ENCODE assay signal across 25 mouse cellular contexts in genomic region chr12:11286382-11286781, GRCm38 (mm10). TPM values are rescaled to one million over a fixed set of nuclear protein-coding genes. Genes with fewer than 3 reads are reported as not detected.
DNase-seq lines count a peak whose midpoint lies in the region; ATAC-seq and TF ChIP-seq lines count a peak whose summit lies in the region.
"Had no signal": no experiment of that assay in that cellular context is flagged by ENCODE, and none has a peak within 500 bp of the region (broad histone marks: within the 10 kb centered on the region; RNA-seq: fewer than 3 reads in every experiment).

No protein-coding gene starts in this region.

- intact Hi-C loops in heart, adult 2 months (cut with DNase I): loop anchor here (2.0 to 5.0 kb wide), 2 partner anchors 14 to 89 kb away; no protein-coding TSS in a partner anchor

- H3K27ac ChIP-seq in heart, adult 2 months: no peak overlapping the region
- H3K27ac ChIP-seq in liver, embryonic 14.5 days: no peak overlapping the region
- no peak overlapping the region for H3K27ac ChIP-seq in liver, embryonic 11.5 days (ENCODE audit: low read depth, low read length)
- H3K27ac ChIP-seq: embryonic facial prominence, embryonic 15.5 days; heart, embryonic 15.5 days; hindbrain, embryonic 14.5 days; kidney, embryonic 15.5 days; limb, embryonic 10.5 days; macrophage had no signal

- TF ChIP-seq CTCF in heart, adult 2 months (IDR thresholded peaks at IDR 0.05): peak; percentile 60
- peak; percentile 26; the same call in 1 of the 2 replicates for TF ChIP-seq CTCF in liver, embryonic 14.5 days (IDR thresholded peaks at IDR 0.05; ENCODE audit: low read depth)

- DNase-seq in heart, adult 2 months: no peak
- no peak for DNase-seq in heart, adult 11 months
- DNase-seq in liver, embryonic 14.5 days (ENCODE audit: low read depth in 3 of 3, low spot score in 3 of 3): no peak
- no peak for DNase-seq in liver, embryonic 11.5 days (ENCODE audit: low spot score)
- DNase-seq in thymus, postnatal 4 days: peak; percentile 19
- DNase-seq in thymus, postnatal 25 days: no peak
- DNase-seq in right cerebral cortex, postnatal 10 days (ENCODE audit: low spot score in 2 of 2): no peak
- DNase-seq in heart, adult 8-10 months (ENCODE audit: low spot score): no peak
- DNase-seq: cerebellum, adult 11 months; cerebellum, adult 9-11 months; gastrocnemius, postnatal 25 days; heart, postnatal 36 days; kidney, postnatal 4 days; layer of hippocampus, adult 9-11 months; liver; lung, adult 2 months had no signal

- no peak overlapping the region for H3K4me3 ChIP-seq in heart, adult 2 months
- no peak overlapping the region for H3K4me3 ChIP-seq in liver, embryonic 14.5 days (ENCODE audit: insufficient read depth in 1 of 2, low read depth in 2 of 2, low read length in 2 of 2)
- H3K4me3 ChIP-seq in liver, embryonic 11.5 days (ENCODE audit: low read depth, low read length): no peak overlapping the region
- H3K4me3 ChIP-seq: embryonic facial prominence, embryonic 15.5 days; heart, embryonic 15.5 days; kidney, embryonic 15.5 days; limb, embryonic 10.5 days had no signal

- no peak overlapping the region for H3K9ac ChIP-seq in heart, adult 2 months (ENCODE audit: low read depth, low read length)
- no peak overlapping the region for H3K9ac ChIP-seq in liver, embryonic 14.5 days (replicated peaks)
- no peak overlapping the region for H3K9ac ChIP-seq in liver, embryonic 11.5 days (ENCODE audit: low read depth, low read length)
- H3K9ac ChIP-seq: embryonic facial prominence, embryonic 15.5 days; heart, embryonic 15.5 days; hindbrain, embryonic 14.5 days; kidney, embryonic 15.5 days had no signal

- WGBS in heart, adult 2 months: 92% methylated on average over 2 of the region's 2 CpGs
- WGBS in liver, embryonic 14.5 days (ENCODE audit: insufficient replicate concordance): 89% methylated on average over 2 of the region's 2 CpGs
- WGBS in liver, embryonic 11.5 days: 88% methylated on average over 2 of the region's 2 CpGs

- H3K79me2 ChIP-seq in heart, adult 2 months (replicated peaks; ENCODE audit: control insufficient read depth, insufficient read depth, low read length): no peaks in the 10 kb centered on the region

- no peak for TF ChIP-seq POLR2A in heart, adult 2 months (IDR thresholded peaks at IDR 0.05; ENCODE audit: insufficient read depth, low read depth, low read length)

- ATAC-seq in liver, embryonic 14.5 days (ENCODE audit: insufficient read depth): no peak
- no peak for ATAC-seq in liver, embryonic 11.5 days (replicated peaks; ENCODE audit: low FRiP score)
- ATAC-seq: forebrain, embryonic 16.5 days; midbrain, embryonic 16.5 days had no signal

- H3K4me1 ChIP-seq in heart, adult 2 months (ENCODE audit: control insufficient read depth, insufficient read depth, low read length): no peaks in the 10 kb centered on the region
- no peaks in the 10 kb centered on the region for H3K4me1 ChIP-seq in liver, embryonic 14.5 days (replicated peaks; ENCODE audit: control insufficient read depth in 2 of 2, insufficient read depth in 2 of 2, low read length in 1 of 2)
- no peaks in the 10 kb centered on the region for H3K4me1 ChIP-seq in liver, embryonic 11.5 days (replicated peaks; ENCODE audit: control insufficient read depth, insufficient read depth, low read length)
- H3K4me1 ChIP-seq: embryonic facial prominence, embryonic 15.5 days; heart, embryonic 15.5 days; kidney, embryonic 15.5 days; limb, embryonic 10.5 days had no signal

- H3K36me3 ChIP-seq in heart, adult 2 months (ENCODE audit: control insufficient read depth, insufficient read depth, low read length): peaks cover 13% of the 10 kb centered on the region
- peaks cover 60% of the 10 kb centered on the region for H3K36me3 ChIP-seq in liver, embryonic 14.5 days (replicated peaks; ENCODE audit: control insufficient read depth, insufficient read depth, low read depth)
- peaks cover 19% of the 10 kb centered on the region; the same call in 1 of the 2 replicates for H3K36me3 ChIP-seq in liver, embryonic 11.5 days (ENCODE audit: control insufficient read depth, insufficient read depth, low read length)

- H3K9me3 ChIP-seq in liver, embryonic 14.5 days (ENCODE audit: control insufficient read depth, low read length): no peaks in the 10 kb centered on the region
- H3K9me3 ChIP-seq in liver, embryonic 11.5 days (ENCODE audit: control insufficient read depth, low read length): no peaks in the 10 kb centered on the region
- H3K9me3 ChIP-seq: embryonic facial prominence, embryonic 15.5 days; heart, embryonic 15.5 days; kidney, embryonic 15.5 days; limb, embryonic 10.5 days had no signal

- H3K4me2 ChIP-seq in liver, embryonic 14.5 days (ENCODE audit: low read depth): no peak overlapping the region
- H3K4me2 ChIP-seq in liver, embryonic 11.5 days: no peak overlapping the region
- H3K4me2 ChIP-seq: embryonic facial prominence, embryonic 15.5 days; heart, embryonic 15.5 days; hindbrain, embryonic 14.5 days; kidney, embryonic 15.5 days had no signal

- H3K27me3 ChIP-seq in heart, adult 2 months (ENCODE audit: control insufficient read depth, insufficient read depth, low read length): no peaks in the 10 kb centered on the region
- H3K27me3 ChIP-seq in liver, embryonic 14.5 days (ENCODE audit: control insufficient read depth, insufficient read depth, low read length): no peaks in the 10 kb centered on the region
- no peaks in the 10 kb centered on the region for H3K27me3 ChIP-seq in liver, embryonic 11.5 days (replicated peaks; ENCODE audit: control insufficient read depth, insufficient read depth, low read length)
- H3K27me3 ChIP-seq: CH12.LX; embryonic facial prominence, embryonic 15.5 days; heart, embryonic 15.5 days; kidney, embryonic 15.5 days had no signal

- no peak for TF ChIP-seq EP300 in heart, adult 2 months (IDR thresholded peaks at IDR 0.05; ENCODE audit: insufficient read depth, low read depth, low read length)
- TF ChIP-seq EP300 in liver, embryonic 14.5 days (IDR thresholded peaks at IDR 0.05; ENCODE audit: low read depth): no peak

RNA-seq across cellular contexts. Expression of gene Smc6, which starts 20.7 kb away (rescaled TPM):
- 10 to 100 TPM; 46.0 to 48.3 TPM for total RNA-seq in heart, adult 2 months (2021)
- polyA plus RNA-seq in heart, adult 2 months (2012; rRNA removed): 9.3 and 15.3 TPM in 2 replicates
- polyA plus RNA-seq in liver, embryonic 14.5 days (2012; rRNA removed): 7.1 and 25.1 TPM in 2 replicates
- polyA plus RNA-seq in liver, embryonic 14.5 days (2014; fragmentation: Nextera tagmentation; extraction: Ambion mirVana): 63.1 and 68.3 TPM in 2 replicates
- polyA plus RNA-seq in liver, embryonic 11.5 days (2014; fragmentation: Nextera tagmentation; extraction: Ambion mirVana): 91.1 and 95.8 TPM in 2 replicates
- total RNA-seq in heart, adult 8-10 months (2022): 10 to 100 TPM; 31.8 to 42.7 (median 35.9) TPM

RNA-seq across cellular contexts. Expression of gene Gen1, which starts 20.8 kb away (rescaled TPM):
- 1 to 10 TPM in 1 of 2 experiments, under 1 TPM in 1; 0.78 to 1.1 TPM for total RNA-seq in heart, adult 2 months (2021)
- 0.16 and 0.23 TPM in 2 replicates for polyA plus RNA-seq in heart, adult 2 months (2012; rRNA removed)
- 3.4 and 4.4 TPM in 2 replicates for polyA plus RNA-seq in liver, embryonic 14.5 days (2012; rRNA removed)
- 10.9 and 11.5 TPM in 2 replicates for polyA plus RNA-seq in liver, embryonic 14.5 days (2014; fragmentation: Nextera tagmentation; extraction: Ambion mirVana)
- 13.5 and 13.9 TPM in 2 replicates for polyA plus RNA-seq in liver, embryonic 11.5 days (2014; fragmentation: Nextera tagmentation; extraction: Ambion mirVana)
- 1 to 10 TPM in 1 of 4 experiments, under 1 TPM in 3; 0.38 to 2.0 (median 0.62) TPM for total RNA-seq in heart, adult 8-10 months (2022)
